Mouse (Mus musculus): ENCODE data around the gene Meis1.
A peak's percentile ranks its signal among the peaks of the same experiment; 100 is the strongest.

The Meis1 gene

DNA sequence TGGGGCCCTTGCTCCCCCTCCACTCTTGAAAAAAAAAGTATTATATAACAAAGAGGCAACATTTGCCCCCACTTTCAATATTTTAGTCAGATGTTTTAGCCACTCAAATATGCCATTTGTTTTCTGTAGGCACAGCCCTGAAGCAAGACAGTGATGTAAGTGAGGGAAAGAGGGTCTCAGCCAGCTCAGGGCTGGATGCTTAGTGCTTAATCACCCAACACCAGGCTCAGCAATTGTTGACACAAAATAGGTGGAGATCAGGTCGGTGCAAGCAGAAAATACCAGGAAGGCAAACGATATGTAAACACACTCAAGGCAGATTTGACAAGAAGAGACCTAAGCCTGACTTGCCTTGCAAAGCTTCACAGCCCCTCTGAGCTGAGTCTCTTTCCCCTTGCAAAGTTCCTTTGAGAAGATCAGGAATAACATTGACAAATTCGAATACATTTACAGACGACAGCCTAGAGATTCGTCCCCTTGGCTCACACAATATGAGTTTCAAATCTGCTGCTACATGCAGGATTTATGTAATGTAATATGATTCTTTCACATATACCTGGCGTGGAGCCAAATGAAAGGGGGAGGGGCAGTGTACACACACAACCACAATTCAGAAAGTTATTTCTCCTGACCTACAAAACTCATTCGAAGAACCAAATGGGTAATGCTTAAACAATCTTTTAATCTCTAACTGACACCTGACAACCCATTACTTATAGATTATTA, 120.7 kb downstream of the Meis1 start:
- DNase-seq, result no peak

- DNase-seq, result no peak
These were observed 121.5 kb downstream of the Meis1 start for GRCm38 (mm10) chr11:18897250-18897649.

DNA sequence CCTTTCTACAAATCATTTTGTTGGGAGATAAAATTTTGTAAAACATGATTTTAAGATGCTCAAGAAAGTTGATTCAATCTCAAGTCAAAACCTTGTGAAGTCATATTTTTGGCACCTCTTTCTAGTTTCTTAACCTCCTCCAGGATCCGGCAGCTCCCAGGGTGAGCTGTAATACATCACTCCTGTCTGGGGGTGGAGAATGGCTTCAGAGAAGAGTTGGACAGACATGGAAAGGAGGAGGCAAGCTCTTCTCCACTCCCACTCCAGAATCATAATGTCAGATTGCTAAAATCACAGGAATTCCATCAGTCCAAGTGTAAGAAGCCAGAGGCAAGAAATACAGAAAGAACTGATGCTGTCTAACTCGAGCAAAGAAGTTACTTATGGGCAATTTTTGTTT, 126.3 kb downstream of the Meis1 start:
- no peak for DNase-seq

- no peak for DNase-seq
These were observed 129.6 kb downstream of the Meis1 start for GRCm38 (mm10) chr11:18889139-18889538.

- no peak for DNase-seq
These were observed 130.1 kb downstream of the Meis1 start for GRCm38 (mm10) chr11:18888651-18889050.

DNA sequence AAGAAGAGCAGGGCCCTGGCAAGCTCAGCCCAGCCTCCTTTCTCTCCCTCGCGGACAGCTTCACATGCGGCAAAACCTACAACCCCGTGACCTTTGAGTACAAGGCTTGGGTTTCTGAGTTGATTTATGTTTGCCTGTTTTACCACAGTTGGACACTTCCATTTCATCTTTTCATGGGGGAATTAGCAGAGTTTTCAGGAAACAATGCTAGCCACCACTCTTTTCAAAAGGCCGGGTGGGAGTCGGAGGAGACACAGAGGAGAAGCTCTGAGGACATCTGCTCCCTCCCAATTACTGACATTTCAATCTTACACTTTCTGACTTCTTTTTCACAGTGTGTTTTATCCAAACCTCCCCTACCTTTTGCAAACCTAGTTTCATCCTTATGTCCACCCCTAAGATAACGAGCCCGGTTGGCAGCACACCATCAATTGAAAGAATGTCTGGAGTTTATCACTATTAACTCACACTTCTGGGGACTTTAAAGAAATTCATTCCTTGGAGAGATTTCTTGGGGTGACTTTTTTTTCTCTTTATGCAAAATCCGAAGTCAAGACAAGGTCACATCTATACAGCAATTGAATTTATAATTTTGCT, 133.0 kb downstream of the Meis1 start:
- DNase-seq, result no peak

- no peak for DNase-seq
These were observed 133.6 kb downstream of the Meis1 start for GRCm38 (mm10) chr11:18885036-18885728.

DNA sequence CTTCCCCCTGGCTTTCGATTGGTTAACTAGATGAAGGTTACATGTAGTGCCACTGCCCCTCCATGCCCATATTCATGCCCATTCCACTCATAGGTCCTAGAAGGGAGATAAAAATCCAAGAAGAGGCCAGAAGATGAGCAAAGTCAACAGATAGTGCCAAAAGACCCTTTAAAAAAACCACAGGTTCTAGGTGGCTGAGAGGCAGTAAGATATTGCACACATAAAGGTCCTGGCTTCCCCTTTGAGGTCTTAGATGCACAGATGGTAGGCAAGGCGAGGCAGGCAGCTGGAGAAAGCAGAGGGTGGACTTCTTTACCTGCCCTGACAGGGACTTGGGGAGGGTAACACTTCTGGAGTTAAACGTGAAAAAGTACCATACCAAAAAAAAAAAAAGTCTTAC, 134.8 kb downstream of the Meis1 start:
- DNase-seq, result no peak

DNA sequence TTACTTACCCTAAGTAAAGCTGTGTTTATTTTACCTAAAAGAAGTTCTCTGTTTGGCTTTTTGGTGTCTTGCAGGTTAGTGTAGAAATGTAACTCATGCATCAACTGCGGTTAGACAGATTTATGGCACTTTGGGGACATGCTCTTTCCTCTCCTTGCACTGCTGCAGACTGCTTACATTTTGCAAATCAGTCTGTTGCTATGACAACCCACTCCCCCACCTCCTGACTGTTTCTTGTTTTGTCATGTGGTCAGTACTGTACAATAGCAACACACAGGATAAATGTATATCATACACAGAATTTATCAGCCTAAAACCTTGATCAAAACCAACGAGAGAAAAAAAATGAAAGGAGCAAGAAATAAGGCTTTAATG, 135.3 kb downstream of the Meis1 start:
- no peak for DNase-seq

GRCm38 (mm10) chr11:18882747-18883506, 135.9 kb downstream of the Meis1 start:
- DNase-seq, result no peak

- no peak for DNase-seq
These were observed 136.5 kb downstream of the Meis1 start for GRCm38 (mm10) chr11:18882315-18882714.

DNA sequence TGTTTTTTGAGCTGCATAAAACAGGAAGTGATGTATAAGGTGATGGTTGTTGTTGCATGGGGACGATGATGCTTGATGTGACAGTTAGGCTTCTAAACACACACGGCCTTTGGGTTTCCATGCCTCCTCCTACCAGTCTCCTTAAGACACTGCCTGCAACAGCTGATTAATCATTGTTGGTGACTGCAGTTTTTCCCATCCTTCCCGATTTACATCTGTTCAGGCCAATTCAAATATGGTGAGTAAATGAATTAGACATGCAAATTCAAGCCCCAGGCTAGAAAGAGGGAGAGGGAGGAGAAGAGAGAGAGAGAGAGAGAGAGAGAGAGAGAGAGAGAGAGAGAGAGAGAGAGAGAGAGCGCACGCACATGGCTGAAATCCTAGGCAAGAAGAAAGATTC, 138.0 kb downstream of the Meis1 start:
- DNase-seq, result no peak

DNA sequence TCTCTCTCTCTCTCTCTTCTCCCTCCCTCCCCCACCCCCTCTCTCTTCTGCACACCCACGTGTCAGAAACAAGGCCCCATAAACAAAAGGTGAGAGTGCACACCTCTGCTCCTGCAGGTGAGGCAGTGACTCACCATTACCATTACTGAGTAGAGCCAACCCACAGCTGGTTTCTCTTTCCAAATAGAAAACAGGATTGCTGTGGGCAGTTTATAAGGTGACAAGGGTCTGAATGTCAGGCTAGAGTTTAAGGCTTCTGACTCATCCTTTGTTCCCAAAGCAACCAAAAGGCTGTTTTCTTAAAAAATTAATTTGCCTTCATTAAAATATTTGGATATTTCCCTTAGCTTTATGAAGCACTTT, 139.3 kb downstream of the Meis1 start:
- DNase-seq, result no peak

- DNase-seq, result no peak
These were observed 139.9 kb downstream of the Meis1 start for GRCm38 (mm10) chr11:18878748-18879455.

DNA sequence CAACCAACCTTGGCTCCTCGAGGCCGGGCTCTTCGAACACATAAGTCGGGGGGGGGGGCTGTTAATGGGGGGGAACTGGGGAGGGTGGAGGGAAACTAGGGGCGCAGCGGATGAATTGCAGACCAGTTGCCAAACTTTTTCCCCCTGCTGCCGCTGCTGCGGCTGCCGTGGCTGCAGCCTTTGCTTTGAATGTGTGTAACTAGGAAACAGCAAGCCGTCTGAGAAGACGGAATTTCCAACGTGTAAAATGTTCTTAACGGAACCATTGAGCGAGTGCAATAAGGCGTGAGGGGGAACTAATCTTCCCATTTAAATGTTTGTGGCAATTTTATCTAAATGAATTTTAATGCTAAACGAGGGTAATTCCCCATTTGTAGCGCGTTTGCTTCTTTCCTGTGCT, 140.8 kb downstream of the Meis1 start:
- DNase-seq, result no peak

GRCm38 (mm10) chr11:18877626-18878011, 141.2 kb downstream of the Meis1 start:
- DNase-seq, result peak; percentile 82

GRCm38 (mm10) chr11:18876886-18877625, 141.7 kb downstream of the Meis1 start:
- DNase-seq, result peak; percentile 74

DNA sequence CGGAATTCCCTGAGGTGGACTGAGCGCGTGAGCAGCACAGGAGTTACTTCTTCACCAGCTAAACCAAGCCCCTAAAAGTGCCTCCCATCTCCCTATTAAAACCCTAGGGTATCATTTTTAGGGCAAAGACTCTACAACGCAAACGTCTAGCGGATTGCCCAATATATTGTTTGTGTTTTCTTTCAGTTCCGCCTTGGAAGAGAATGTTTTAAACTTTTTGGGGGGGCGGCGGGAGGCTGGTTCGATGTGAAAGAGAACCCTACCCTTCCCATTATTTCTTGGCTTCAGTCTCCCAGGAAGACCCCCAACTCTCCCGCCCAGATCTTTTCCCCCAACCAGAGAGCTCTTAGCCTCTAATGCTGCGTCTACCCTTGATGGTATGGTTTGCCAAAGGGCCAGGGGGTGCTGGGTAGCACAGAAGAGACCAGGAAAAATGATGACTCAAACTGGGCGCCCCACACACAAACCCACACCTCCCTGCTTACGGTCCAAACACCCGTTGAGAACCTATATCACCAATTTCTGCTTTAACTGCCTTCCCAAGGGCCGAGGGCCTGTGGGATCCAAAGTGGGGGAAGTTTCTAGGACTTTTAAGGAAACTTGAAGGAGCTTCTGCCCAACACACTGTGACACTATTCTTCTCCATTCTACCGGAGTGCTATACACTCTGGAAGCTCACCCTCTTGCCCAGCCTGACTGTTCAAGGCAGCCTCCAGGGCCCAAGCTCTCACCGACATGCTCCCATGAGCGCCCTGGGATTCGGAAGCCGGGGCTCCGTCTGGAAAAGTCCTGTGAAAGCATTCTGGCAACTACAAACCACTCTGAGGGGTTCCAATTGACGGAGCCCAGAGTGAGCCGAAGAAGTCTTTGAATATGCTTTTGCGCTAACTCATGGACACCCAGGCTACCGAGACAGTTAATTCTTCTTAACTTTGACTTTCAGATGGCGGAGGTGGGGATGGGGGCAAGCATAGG, 142.6 kb downstream of the Meis1 start:
- peak; percentile 55 for DNase-seq

- peak; percentile 48 for DNase-seq
These were observed 143.5 kb downstream of the Meis1 start for GRCm38 (mm10) chr11:18875001-18875902.

Measured in cerebellum, adult 11-12 months (tissue).